Mouse (Mus musculus) gastrocnemius, postnatal 14 days (tissue): ENCODE results near the gene Cldn15. TPM values are rescaled to one million over a fixed set of nuclear protein-coding genes. Genes with fewer than 3 reads are reported as not detected.

Experiments
- DNase-seq: peaks from one replicate; pipeline ENCODE4 v3.0.0; 2021; ENCODE audit warnings: mixed read lengths
- intact Hi-C: fragments of 180-260 bp; cut with DNase I; formaldehyde crosslinking; loops from one replicate; pipeline ENCODE4 v1.15.1; 2025; ENCODE audit warnings: low total_unique reads
- total RNA-seq, 2 experiments: library from RNA; stranded (reverse); gene quantifications; 2 replicates each; pipeline ENCODE4 v1.2.3; 2021

Gene Cldn15
- total RNA-seq, 2 experiments from 2014 or later, result 2.0 to 2.1 TPM

DNA sequence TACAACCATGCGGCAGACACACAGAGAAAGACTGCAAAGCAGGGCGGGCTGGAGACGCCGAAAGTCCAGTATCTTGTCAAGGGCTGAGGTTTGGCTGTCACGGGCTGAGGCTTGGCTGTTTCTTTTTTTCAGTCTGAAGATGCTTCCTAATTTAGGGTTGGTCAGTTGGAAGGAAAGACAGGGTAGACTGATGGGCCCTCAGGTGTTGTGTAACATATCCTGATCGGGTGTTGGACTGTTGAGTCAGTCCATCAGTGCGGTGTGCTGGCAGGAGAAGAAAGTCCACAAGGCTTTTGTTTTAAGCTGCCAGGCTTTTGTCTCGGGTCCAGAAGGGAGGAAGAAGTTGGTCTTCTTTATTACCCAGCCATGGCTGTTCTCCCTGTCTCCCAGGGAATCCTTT, 7.3 kb downstream of the Cldn15 start:
- intact Hi-C loops, result no loop called here
- DNase-seq, result no peak

DNA sequence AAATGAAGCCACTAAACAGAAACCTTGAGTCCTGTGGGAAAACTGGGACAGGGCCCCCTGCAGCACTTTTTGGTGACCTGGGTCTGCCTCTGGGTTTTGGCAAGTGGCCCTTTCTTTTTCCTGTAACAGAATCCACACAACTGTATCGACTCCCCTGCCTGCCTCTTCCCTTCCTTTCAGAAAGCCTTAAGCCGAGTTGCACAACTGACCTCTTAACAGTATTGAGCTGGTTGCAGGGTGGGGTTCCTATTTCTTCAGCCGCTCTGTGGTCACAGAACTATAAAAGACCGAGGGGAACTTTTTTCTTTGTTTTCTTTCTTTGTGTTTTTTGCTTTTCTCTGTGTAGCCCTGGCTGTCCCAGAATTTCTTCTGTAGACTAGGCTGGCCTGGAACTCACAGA, 11.4 kb downstream of the Cldn15 start:
- no peak for DNase-seq
- intact Hi-C loops, result no loop called here

DNA sequence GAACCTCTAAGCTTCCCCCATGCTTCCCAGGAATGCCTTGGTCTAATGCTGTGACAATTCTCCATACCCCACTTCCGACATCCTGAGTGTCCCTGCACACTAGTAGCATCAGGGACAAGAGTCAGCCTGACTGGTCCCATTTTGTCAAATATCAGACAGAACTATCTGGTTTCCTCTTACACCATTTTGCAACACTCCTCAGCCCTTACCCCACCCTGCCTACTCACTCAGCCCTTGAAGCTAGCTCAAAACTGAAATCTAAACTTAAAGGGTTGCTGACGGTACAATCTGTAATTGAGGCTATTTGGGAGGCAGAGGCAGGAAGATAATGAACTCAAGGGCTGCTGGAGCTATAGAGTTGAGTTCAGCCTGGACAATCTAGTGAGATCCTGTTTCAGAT, 13.3 kb downstream of the Cldn15 start:
- intact Hi-C loops, result no loop called here

DNA sequence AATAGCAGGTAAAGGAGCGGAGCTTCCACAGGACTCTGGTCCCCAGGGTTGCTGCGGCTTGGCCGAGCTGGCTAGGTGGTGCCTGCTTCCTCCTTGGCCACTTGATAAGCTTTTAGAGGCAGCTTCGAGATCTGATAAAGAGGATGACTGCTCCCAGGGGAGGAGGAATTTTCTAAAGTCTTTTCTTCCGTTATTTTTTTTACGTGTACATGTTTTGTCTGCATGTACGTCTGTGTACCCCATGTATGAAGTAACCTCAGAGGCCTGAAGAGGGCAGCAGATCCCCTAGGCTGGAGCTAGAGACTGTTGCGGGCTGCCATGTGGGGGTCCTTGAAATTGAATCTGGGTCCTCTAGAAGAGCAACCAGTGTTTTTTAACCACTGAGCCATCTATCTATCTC, 14.6 kb downstream of the Cldn15 start:
- intact Hi-C loops, result no loop called here

More for the DNA sequence above, 13.3 kb downstream of the Cldn15 start:
- DNase-seq, result no peak

DNA sequence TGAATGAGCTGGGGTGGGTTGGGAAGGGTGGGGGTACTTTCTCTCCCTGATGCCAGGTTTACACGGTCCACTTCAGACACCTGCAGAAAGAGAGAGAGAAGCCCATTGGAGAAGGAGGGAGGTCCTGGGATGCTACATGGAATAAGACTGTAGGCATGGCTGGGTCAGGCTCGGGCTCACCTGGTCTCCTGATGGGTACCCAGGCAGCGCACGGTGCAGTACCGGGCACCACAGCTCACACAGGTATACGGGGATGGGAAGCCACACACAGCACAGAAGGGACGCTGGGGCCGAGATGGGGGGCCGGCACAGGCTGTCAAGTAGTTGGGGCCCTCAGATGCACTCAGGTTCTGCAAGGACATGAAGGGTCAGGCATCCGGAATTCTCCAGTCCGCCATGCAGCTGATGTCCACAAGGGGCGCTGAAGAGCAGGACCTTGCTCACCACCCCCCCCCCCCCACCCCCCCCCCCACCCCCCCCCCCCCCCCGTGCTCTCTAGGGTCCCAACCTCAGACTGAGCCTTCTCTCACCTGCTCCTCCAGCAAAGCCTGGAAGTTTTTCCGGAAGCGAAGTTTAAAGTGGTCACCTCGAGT, 16.0 kb downstream of the Cldn15 start:
- intact Hi-C loops, result no loop called here
- DNase-seq, result peak; percentile 44

More for the DNA sequence above, 14.6 kb downstream of the Cldn15 start:
- DNase-seq, result no peak

DNA sequence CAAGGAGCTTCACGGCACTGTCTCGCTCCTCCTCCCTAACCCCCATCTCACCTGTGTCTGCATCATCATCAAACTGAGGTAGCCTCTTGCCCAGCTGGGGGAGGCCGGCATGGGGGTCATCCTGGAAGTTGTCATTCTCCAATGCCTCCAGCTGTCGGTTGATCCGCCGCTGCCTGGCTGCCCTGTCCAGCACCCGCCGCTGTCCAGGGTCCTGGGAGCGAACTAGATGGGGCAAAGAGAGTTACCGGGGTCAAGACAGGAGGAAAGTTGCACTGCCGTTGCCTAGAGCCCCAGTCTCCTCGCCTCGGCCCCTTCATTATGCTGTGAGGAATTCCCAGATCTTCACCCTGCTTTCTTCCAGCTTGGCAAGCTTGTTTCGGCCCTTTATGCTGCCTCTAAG, 18.4 kb downstream of the Cldn15 start:
- DNase-seq, result no peak
- intact Hi-C loops, result no loop called here

DNA sequence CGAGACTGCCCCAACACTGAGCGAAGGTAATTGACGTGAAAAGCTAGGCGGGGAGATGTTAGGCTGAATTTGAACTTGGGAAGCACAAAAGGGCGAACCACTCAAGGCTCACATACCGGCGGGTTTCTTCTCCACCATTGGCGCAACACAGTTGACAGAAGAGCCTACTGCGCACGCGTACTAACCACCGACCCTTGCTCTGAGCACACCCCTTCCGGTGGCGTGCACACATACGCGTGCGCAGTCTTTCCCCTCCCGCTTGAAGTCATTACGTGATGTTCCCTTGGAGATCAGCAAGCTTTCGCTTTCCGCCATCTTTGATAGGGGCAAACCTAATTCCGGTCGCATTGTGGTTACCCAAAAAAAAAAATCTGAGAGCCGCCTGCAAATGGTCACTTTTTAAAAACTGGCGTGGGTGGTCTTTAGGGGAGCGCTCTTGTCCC, 20.3 kb downstream of the Cldn15 start, which contains the start of gene Plod3:
Gene Plod3, plus strand, starts transcription at position 325 of the 443 bp plus-strand sequence.
- intact Hi-C loops, result no loop called here
- peak; percentile 97 for DNase-seq

DNA sequence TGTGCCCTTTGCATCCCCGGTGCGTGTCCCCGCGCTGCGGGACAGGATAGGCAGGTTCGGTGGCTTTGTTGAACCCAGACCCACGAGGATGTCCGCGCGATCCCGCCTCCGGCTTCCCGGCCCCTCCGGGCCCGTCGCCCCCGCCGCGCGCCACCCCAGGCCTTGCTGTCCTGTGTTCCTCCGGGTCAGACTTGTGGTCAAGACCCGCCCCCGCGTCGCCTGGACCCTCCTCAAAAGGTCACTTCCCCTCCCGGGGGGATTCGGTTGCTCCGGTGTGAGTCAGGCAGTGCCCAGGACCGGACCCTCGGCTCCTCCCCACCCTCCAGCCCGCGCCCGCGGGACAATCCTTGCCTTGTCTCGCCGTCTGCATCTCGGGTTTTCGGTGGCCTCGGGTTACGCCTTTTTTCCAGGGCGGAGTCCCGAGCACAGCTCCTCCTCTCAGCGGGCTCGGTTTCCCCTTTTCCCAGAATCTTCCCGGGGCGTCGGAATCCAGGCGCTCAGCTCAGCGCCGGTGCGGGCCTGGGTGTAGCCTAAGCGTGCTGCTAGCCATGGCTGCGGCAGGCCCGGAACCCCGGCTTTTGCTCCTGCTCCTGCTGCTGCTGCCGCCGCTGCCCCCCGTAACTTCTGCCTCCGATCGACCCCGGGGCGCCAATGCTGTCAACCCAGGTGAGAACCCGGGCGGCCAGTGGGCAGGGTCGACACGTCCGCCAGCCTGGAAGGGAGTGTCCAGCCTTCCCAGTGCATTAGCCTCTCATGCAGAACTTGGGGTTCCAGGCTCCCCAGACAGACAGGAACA, 20.9 kb downstream of the Cldn15 start:
- intact Hi-C loops, result no loop called here
- peak; percentile 79 for DNase-seq

DNA sequence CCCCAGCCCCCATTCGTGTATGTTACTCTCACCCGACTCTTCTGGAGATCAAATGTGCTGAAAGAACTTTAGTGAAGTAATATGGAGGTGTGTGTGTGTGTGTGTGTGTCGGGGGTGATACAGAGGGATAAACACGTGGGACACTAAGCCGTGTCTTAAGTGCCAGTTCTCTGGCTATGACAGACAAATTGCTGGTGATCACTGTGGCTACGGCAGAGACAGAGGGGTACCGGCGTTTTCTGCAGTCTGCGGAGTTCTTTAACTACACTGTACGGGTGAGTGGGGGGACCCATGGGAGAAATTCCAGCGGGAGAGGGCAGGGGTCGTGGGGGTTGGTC, 21.5 kb downstream of the Cldn15 start, which contains the start of gene Znhit1:
Gene Znhit1, minus strand, starts transcription at position 88 of the 338 bp plus-strand sequence.
- intact Hi-C loops, result no loop called here
- no peak for DNase-seq

DNA sequence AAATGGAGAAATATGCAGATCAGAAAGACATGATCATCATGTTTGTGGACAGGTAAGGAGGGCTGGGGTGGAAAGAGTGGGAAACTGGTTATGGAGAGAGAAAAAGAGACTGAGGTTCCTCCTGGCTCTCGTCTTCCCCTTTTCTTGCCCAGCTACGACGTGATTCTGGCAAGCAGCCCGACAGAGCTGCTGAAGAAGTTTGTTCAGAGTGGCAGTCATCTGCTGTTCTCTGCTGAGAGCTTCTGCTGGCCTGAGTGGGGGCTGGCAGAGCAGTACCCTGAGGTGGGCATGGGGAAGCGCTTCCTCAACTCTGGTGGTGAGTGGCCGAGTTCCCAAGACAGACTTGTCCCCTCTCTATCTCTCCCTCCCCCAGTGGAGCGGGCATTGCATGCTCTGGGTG, 22.0 kb downstream of the Cldn15 start:
- DNase-seq, result peak; percentile 35
- intact Hi-C loops, result no loop called here

DNA sequence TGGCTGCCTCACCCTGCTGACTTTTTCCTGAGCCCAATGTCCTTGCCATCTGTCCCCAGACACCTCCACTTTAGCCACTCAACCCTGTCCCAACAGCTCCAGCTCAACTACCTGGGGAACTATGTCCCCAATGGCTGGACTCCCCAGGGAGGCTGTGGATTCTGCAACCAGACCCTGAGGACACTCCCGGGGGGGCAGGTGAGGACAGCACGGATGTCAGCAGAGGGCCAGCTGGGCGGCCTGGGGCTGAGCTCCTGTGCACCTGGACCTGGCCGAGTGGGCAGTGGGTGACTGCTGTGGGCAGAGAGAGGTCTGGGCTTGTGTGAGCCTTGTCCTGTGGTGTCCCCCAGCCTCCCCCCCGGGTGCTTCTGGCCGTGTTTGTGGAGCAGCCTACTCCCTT, 23.4 kb downstream of the Cldn15 start:
- DNase-seq, result no peak
- intact Hi-C loops, result no loop called here

DNA sequence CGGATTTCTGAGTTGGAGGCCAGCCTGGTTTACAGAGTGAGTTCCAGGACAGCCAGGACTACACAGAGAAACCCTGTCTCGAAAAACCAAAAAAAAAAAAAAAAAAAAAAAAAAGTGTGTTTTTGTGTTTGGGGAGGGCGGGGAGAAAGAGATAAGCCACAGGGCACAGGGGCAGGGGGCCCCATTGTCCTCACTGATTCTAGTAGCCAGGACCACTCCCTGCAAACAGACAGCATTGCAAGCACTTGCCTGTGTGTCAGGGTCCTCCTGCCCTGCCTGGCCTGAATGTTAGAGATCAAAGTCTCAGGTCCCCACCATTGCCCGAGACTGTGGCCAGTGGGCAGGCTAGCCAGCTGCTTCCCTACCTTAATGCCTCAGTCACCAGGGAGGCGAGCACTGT, 33.0 kb downstream of the Cldn15 start:
- intact Hi-C loops, result no loop called here
- no peak for DNase-seq

DNA sequence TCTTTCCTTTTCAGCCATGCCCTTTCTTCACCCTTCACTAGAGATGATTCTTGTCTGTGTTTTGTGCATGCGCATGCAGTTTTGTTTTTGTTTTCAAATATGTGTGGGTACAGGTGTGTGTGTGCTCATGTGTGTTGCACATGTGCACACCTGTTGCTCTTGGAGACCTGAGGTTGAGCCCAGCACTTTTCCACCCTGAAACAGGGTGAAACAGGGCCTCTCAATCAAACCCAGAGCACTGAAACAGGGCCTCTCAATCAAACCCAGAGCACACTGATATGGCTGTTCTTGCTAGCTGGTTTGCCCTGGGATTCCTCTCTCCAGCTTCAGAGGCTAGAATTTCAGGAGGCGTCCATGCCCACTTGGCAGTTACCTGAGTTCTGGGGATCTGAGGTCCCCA, 34.2 kb downstream of the Cldn15 start:
- no peak for DNase-seq
- intact Hi-C loops, result no loop called here

DNA sequence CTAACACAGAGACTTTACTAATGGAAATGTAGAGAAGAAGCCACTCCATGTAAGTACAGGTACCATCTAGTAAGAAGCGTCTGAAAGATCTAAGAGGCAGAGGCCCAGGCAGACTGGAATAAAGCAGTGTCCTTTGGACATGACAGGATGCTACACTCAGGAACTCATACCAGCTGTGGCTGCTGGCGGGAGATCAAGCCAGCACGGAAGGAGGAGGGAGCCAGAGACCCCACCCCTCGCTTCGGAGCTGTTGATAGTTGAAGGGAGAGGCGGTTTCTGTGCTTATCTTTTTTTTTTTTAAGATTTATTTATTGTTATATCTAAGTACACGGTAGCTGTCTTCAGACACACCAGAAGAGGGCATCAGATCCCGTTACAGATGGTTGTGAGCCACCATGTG, 40.9 kb downstream of the Cldn15 start:
- intact Hi-C loops, result no loop called here
- DNase-seq, result no peak

DNA sequence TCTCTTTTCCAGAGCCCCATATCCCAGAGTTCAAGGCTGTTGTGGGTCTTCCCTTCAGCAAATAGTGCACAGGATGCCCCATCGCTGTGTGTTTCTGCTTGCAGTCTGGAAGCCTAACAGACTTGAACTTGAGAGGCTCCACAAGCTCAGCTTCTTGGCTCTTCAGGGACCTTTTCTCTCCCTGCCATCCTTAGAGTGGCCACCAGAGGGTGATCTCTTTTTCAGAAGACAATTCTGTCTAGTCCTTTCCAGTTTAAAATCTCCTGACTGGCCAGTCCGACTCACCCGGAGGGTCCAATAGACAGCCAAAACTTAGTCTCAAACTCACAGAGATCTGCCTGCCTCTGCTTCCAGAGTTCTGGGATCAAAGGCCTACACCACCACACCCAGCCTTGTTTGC, 43.6 kb downstream of the Cldn15 start:
- DNase-seq, result peak; percentile 42
- intact Hi-C loops, result no loop called here

DNA sequence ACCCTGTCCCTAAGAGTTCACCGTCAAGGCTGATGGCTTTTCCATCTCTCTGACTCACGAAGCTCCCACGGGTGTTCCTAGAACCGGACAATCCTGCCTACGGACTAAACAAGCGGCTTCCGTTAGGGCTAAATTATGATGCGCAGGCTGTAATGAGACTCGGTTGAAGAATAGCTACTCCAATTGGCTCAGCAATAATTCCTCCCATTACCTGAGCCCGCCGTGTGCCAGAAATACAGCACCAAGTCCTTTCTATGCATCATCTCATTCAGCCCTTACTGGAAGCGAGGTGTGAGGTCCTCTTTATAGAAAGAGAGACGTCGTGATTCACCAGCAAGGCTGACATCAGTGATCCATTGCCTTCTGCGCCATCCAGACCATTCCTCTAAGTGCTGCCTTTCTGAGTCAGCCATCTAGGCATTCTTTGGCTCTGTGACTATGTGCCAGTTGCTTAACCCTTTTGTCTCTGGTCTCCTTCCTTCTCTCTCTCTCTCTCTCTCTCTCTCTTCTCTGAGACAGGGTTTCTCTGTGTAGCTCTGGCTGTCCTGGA, 46.1 kb downstream of the Cldn15 start:
- intact Hi-C loops, result no loop called here
- DNase-seq, result no peak

DNA sequence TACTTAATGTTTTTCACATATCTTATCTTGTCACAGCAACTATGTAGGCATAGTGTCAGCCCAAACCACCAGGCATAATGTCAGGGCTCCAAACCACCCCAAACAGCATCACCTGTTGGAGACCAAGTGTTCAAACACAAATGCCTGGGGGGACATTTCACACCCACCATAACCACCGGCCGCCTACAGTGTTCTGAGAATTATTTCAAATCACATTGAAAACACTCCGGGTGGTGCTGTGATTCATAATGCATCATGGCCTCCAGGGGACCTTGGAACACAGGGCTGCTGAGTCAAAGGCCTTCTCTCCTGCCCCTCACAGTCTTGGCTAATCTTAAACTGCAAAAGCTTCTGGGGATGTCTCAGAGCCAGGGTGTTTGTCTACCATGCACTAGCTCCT, 49.5 kb downstream of the Cldn15 start:
- DNase-seq, result no peak
- intact Hi-C loops, result no loop called here

DNA sequence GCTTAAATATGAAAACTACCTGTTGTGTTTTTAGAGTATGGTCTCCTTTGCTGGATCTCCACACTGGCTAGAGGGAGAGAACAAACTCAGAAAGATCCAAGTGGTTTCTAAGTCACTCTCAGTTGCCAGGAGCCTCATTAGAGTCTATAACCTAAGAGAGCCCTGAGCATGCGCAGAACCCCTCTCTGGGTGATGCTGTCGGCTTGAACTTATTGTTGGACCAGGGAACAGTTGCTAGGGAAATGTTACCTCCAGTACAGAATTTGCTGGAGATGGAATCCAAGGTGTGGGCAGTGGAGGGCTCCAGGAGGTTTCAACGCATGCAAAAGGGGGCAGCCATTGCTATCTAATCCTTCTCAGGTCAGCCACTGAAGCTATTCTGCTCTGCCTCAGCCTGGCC, 57.9 kb downstream of the Cldn15 start:
- no peak for DNase-seq
- intact Hi-C loops, result no loop called here

DNA sequence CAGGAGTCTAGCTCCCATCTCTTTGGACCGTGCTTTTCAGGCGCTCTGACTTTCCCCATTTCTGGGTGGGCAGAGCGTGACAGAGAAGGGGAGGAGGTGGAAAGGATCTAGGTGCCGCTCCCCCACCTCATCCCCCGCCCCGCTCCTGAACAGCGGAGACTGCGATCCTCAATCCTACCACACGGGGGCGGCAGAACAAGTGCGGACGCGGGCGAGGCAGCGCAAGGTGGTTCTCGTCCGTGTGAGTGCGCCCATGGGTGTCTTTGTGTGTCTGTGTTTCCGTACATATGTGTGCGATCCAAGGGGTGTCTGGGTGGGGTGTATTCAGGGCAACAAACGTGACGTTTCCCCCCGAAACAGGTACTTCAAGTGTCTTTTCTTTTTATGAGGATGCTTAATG, 58.7 kb downstream of the Cldn15 start:
- DNase-seq, result peak; percentile 77
- intact Hi-C loops, result no loop called here
